Mouse (Mus musculus) macrophage (primary cell): ENCODE results near the gene Ddhd1. TPM values are rescaled to one million over a fixed set of nuclear protein-coding genes. Genes with fewer than 3 reads are reported as not detected.

Source experiments
- H3K27ac ChIP-seq: fragments of 350-480 bp; formaldehyde crosslinking; 2 replicates; pipeline ENCODE4 v1.9.0; 2021
- H3K36me3 ChIP-seq: fragments of 350-480 bp; formaldehyde crosslinking; 2 replicates; pipeline ENCODE4 v1.9.0; 2021; ENCODE audit errors: inconsistent target
- H3K4me3 ChIP-seq: fragments of 350-480 bp; formaldehyde crosslinking; 2 replicates; pipeline ENCODE4 v1.9.0; 2021; ENCODE audit errors: inconsistent target
- H3K79me2 ChIP-seq: fragments of 350-480 bp; formaldehyde crosslinking; 2 replicates; pipeline ENCODE4 v1.9.0; 2021; ENCODE audit errors: inconsistent target
- WGBS: methylation state at CpG from one replicate; pipeline ENCODE4 v1.1.7; 2026; ENCODE audit warnings: inconsistent platforms; ENCODE audit not compliant: missing documents; 5-methylcytosine and 5-hydroxymethylcytosine counted together
- polyA plus RNA-seq: library from polyadenylated mRNA; stranded (reverse); fragments of 250-400 nt; gene quantifications from 3 replicates; pipeline ENCODE4 v1.2.4, GENCODE M21; 2018; ENCODE audit warnings: inconsistent platforms

The Ddhd1 gene
- polyA plus RNA-seq, 1 experiment from 2014 or later = 37.9 TPM

DNA sequence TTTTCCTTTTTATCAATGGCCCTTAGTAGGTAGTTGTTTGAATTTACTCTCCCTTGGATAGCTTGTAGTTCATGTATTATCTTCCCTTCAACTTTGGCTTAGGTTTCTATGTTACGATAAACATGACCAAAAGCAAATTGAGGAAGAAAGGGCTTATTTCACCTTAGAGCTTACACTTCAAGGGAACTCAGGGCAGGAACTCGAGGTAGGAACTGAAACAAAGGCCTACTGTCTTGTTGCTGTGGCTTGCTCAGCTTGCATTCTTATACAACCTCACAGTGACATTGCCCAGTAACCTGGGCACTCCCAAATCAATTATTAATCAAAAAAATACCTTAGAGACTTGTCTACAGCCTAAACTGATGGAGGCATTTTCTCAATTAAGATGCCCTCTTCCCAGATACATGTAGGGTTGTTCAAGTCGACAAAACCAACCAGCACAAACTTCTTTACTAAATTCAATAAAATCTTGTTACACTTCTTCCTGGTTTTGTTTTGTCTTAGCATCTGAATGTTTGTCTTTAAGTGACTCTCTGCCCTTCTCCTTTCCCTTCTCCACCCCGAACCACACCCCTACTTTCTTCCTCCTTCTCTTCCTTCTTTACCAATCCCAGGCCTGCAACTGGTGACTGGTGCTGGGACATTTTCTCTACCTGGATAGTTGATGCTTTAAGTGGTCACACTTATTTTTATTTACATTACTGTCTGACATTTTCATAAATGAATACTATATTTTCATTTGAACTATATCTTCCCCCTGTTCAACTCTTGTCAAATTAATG is 25.0 kb downstream of the Ddhd1 start:
- WGBS = 54% methylated on average over 4 of the region's 4 CpGs
- H3K4me3 ChIP-seq = no peak overlapping the region
- no peak overlapping the region for H3K27ac ChIP-seq
- no peaks in the 10 kb centered on the region for H3K36me3 ChIP-seq
- H3K79me2 ChIP-seq = peaks cover 68% of the 10 kb centered on the region; the same call in 1 of the 2 replicates

DNA sequence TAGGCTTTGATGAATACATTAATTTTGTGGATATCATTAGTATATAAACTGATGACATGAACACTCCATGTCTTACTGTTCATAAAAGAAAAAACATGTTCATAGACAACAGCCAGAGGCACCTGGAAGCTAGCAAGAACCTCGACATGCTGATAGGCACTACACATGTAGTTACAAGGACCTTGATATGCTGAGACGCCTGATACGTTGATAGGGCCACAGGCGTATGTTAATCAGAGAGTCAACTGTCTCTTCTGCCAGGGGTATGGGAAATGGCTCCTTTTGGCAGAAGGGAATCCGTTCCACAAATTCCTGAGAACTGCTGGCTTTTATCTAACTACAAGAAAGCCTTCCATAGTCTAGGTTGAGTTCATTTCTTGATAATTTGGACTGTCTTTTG is 27.4 kb downstream of the Ddhd1 start:
- Histone ChIP-seq H3K36me3 (no peaks in the 10 kb centered on the region), H3K27ac (no peak overlapping the region), H3K4me3 (no peak overlapping the region), H3K79me2 (peaks cover 46% of the 10 kb centered on the region; the same call in 1 of the 2 replicates)
- 97% methylated on average over 5 of the region's 5 CpGs for WGBS

DNA sequence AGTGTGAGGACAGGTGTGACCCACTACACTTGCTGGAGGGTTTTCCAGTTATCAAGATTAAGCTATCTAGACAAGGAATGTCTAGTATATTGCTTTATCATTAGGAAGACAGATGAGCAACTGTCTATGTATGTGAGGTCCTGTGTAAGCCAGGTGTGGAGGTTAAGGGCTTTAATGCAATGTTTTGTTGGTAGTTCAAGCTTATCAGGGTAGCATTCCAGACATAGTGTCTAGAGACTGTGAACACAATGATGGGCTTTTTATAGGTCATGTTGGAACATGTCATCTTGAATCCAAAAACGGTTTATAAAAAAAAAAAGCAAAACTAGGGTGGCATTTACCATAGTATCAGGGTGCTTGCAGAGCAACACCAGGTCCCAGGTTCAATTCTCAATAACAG is 28.0 kb downstream of the Ddhd1 start:
- Histone ChIP-seq H3K27ac (no peak overlapping the region), H3K4me3 (no peak overlapping the region), H3K79me2 (peaks cover 40% of the 10 kb centered on the region; the same call in 1 of the 2 replicates), H3K36me3 (no peaks in the 10 kb centered on the region)
- WGBS = 91% methylated on average over 1 of the region's 1 CpGs

DNA sequence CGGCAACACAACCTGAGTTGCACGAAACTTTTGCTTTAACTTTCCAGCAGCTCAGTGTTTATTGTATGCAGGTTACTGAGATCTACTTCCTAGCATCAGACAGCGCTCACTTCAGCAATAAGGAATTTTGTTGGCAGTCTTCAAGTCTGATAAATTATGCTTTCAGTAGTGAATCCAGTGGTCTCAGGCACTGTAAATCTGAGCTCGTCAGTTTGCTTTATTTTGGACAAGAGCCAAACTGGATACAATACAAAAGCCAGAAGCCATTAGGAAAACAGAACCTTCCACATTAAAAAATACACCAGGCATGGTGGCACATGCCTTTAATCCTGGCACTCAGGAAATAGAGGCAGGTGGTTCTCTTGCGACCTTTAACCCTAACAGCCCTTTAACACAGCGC is 39.6 kb downstream of the Ddhd1 start:
- Histone ChIP-seq H3K79me2 (no peaks in the 10 kb centered on the region), H3K36me3 (peaks cover 43% of the 10 kb centered on the region)
- WGBS = 90% methylated on average over 6 of the region's 6 CpGs

DNA sequence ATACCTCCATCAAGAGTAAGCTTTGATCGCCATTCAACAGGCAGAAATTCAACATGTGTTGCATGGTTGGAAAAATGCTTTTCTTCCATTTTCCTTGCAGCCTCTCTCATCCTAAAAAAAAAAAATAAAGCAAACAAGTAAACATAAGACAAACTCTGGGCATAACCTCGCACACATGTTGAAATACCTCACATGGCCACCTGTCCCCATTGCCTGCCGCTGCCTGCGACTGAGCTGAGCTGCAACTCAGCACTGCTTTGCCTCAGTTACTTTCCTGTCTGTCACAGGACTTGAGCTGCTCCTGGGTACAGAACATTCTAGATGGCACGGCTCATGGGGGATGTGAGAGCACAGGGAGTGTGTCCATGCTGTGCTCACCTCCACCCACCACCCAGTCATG is 41.4 kb downstream of the Ddhd1 start:
- no peak overlapping the region for H3K27ac ChIP-seq
- no peaks in the 10 kb centered on the region for H3K79me2 ChIP-seq
- WGBS = 98% methylated on average over 5 of the region's 5 CpGs
- H3K36me3 ChIP-seq = peaks cover 52% of the 10 kb centered on the region
- no peak overlapping the region for H3K4me3 ChIP-seq

More for the DNA sequence above, 39.6 kb downstream of the Ddhd1 start:
- H3K4me3 ChIP-seq = no peak overlapping the region
- no peak overlapping the region for H3K27ac ChIP-seq

DNA sequence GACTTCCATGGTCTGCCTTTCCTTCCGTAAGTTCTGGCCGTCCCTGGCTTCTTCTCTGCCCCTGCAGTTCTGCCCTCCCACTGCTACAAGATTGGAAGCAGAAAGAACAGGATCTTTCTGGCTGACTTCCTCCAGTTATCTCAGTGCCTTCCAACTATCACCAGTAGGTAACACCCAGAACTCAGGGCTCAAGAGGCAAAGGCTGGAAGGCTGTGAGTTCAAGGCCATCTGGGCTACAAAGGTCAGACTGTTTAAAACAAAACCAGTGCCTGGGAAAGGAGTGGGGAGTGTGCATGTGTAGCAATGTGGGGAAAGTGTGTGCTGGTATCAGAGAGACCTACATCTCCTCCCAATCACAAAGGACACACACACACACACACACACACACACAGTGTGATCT is 42.2 kb downstream of the Ddhd1 start:
- H3K4me3 ChIP-seq = no peak overlapping the region
- WGBS = 100% methylated on average over 2 of the region's 2 CpGs
- no peaks in the 10 kb centered on the region for H3K79me2 ChIP-seq
- no peak overlapping the region for H3K27ac ChIP-seq
- peaks cover 57% of the 10 kb centered on the region for H3K36me3 ChIP-seq

DNA sequence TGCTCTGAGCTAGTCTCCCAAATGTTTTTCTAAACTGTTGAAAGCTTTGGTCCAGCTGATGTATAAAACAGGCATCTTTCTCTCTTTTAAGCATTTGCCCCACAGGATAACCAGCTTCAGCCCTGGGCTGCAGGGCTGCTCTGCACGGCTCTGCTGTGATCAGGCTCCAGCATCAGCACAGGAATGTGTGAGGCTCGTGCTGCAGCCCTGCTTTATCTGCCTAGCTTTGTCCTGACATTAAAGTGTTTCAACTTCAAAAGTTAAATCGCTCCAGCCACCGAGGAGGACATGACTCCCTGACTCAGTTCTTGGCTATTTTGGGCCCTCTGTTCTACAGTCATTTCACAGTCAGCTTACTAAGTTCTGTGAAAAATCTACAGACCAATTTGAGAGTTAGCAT is 43.1 kb downstream of the Ddhd1 start:
- Histone ChIP-seq H3K27ac (no peak overlapping the region), H3K79me2 (no peaks in the 10 kb centered on the region), H3K4me3 (no peak overlapping the region), H3K36me3 (peaks cover 66% of the 10 kb centered on the region)
- 94% methylated on average over 4 of the region's 4 CpGs for WGBS

DNA sequence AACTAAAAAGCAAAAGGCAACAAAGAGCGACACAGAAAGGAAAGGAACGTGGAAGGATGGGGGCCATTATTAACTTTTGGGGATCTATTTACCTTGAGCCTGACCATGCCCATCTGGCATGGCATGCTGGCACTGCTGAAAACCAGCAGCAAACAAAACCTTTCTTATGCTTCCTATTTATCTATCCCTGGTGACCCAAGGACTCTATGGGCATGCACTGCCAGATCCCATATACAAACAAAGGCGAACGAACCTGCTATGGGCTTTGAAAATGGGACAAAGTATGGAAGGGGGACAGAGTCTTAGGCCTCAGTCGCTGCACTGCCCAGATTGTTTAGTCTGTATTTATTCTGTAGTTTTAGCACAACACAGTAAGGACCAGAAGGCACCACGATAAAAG is 43.5 kb downstream of the Ddhd1 start:
- H3K79me2 ChIP-seq = no peaks in the 10 kb centered on the region
- no peak overlapping the region for H3K4me3 ChIP-seq
- WGBS = 95% methylated on average over 6 of the region's 6 CpGs
- no peak overlapping the region for H3K27ac ChIP-seq
- peaks cover 71% of the 10 kb centered on the region for H3K36me3 ChIP-seq

DNA sequence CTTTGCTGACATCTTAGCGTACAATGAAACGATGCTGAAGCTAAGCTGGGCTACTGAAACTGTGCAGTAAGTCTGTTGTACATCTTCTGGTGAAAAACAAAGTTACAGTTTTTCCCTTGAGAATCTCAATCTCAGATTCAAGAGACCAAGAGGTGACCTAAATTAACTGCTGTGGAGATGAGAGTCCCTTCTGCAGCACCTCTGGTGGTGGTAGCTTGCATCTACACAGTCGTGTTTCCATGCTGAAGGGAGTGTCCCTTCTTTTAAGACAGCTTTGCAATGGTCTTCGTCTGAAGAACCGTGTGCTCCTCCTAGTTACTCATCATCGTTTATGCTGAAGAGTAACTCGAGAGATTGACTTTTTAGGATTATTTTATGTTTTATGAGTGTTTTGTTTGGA is 46.3 kb downstream of the Ddhd1 start:
- Histone ChIP-seq H3K4me3 (no peak overlapping the region), H3K27ac (no peak overlapping the region), H3K36me3 (peaks cover 54% of the 10 kb centered on the region), H3K79me2 (no peaks in the 10 kb centered on the region)
- 92% methylated on average over 7 of the region's 7 CpGs for WGBS

DNA sequence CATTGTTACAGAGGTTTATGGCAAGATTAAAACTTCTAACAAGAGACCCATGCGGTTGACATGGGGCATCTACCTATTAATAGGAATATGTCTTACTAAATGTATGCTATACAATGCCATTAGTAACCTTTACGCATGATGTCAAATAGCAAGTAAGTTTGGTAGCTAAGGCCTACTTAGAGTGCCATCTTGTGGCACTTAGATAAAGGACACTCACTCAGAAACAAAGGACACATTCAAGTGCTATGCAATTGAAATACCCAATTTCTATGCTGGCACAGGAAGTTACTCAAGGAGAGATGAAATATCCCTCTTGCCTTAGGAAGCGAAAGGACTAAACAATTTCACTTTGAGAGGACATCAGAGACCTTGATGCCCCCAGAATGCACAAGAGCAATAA is 55.9 kb downstream of the Ddhd1 start:
- 75% methylated on average over 3 of the region's 3 CpGs for WGBS
- Histone ChIP-seq H3K36me3 (peaks cover 43% of the 10 kb centered on the region), H3K79me2 (no peaks in the 10 kb centered on the region)

DNA sequence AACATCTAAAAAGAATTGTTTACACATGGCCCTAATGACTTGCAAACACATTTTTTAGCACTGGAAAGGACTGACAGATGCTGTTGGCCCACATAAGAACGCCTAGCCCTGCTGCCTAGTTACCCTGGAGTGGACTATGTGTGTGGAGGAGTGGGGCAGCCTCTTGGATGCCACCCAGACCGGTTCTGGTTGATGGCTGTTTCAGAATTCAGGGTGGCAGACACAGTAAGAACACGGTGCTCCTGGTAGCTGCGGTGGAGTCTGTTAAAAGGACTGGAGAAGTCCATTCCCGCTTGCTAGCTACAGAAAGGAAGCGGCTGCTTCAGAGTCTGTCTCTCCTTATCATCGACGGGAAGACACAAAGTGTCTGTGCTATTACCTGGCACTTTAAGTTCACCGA is 57.4 kb downstream of the Ddhd1 start:
- no peak overlapping the region for H3K4me3 ChIP-seq
- no peaks in the 10 kb centered on the region for H3K79me2 ChIP-seq
- no peak overlapping the region for H3K27ac ChIP-seq
- peaks cover 45% of the 10 kb centered on the region for H3K36me3 ChIP-seq
- WGBS = 91% methylated on average over 9 of the region's 9 CpGs

More for the DNA sequence above, 55.9 kb downstream of the Ddhd1 start:
- Histone ChIP-seq H3K27ac (no peak overlapping the region), H3K4me3 (no peak overlapping the region)

DNA sequence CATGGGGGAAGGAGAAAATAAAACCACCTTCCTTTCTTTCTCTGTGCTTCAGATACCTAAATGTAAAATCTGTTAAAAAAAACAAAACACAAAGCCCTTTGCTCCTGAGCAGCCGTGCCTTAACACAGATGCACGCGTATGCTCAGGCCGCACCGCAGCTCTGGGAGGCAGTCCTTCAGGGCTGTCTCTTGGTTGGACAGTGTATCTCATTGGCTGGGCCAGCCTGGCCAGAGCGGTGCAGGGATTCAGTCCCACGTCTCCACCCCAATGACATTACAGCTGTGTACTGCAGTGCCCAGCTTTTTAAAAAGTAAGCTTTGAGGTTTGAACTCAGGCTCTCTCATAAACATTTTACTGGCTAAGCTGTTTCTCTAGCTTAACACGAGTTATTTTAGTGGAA is 60.1 kb downstream of the Ddhd1 start:
- Histone ChIP-seq H3K79me2 (no peaks in the 10 kb centered on the region), H3K36me3 (peaks cover 49% of the 10 kb centered on the region), H3K27ac (no peak overlapping the region), H3K4me3 (no peak overlapping the region)
- WGBS = 91% methylated on average over 8 of the region's 8 CpGs

DNA sequence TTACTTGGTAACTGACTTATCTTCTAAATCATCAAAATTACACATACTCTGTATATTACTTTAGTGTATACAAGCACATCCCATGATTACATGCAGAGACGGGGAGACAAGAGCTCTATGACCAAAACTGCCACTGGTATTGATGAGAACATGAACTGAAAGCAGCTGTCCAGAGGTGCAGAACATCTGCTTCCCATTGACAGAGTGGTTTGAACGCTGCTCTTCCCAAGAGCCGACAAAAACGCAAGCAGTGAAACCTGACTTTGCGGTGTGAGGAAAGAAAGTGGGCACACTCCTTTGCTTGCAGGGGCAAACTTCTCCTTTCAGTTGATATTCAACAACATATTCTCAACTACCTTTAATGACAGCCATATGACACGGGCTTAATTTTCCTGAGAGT is 64.7 kb downstream of the Ddhd1 start:
- Histone ChIP-seq H3K27ac (no peak overlapping the region), H3K4me3 (no peak overlapping the region), H3K36me3 (peaks cover 27% of the 10 kb centered on the region), H3K79me2 (no peaks in the 10 kb centered on the region)
- 99% methylated on average over 6 of the region's 6 CpGs for WGBS

DNA sequence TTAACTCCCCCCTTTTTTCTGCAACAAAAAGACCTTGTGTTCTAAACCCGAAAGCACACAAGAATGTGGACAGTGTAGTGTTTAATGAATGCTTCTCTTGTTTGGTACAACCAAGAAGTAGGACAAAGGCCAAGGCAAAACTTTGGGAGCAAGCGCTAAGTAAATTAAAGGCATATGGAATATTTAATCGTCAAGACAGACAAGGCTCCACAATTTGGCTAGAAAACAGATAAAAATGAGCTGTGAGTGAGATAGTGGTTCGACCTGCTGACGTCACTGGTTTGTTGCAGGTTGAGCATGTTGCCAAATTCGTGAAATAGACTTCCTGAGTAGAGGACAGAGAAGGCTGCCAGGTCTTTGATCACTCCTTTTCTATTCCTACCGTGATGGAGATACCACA is 69.5 kb downstream of the Ddhd1 start:
- no peak overlapping the region for H3K27ac ChIP-seq
- H3K36me3 ChIP-seq = no peaks in the 10 kb centered on the region
- H3K79me2 ChIP-seq = no peaks in the 10 kb centered on the region
- 97% methylated on average over 7 of the region's 7 CpGs for WGBS
- H3K4me3 ChIP-seq = no peak overlapping the region

DNA sequence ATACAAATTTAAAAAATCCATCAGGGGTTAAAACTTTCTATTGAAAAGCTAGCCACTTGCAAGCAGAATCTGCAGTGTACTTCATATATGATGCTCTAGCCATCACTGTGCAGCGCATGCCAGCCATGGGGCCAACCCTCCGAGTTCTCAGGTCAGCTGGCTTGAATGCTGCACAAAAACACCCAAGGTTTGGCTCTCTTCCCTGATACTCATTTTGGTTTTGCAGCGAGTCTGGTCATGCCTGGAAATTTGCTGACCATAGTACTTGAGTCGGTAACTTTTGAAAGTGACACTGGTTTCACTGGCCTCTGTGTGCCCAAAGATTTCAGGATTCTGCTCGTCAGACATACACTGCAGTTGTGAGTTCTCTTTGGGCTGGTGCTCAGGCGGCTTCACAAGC is 70.4 kb downstream of the Ddhd1 start:
- Histone ChIP-seq H3K79me2 (no peaks in the 10 kb centered on the region), H3K27ac (no peak overlapping the region), H3K4me3 (no peak overlapping the region), H3K36me3 (no peaks in the 10 kb centered on the region)
- 93% methylated on average over 6 of the region's 6 CpGs for WGBS
